Mouse (Mus musculus) midbrain, embryonic 12.5 days (tissue): ENCODE measurements around the gene Ryr2. TPM values are rescaled to one million over a fixed set of nuclear protein-coding genes. Genes with fewer than 3 reads are reported as not detected.

Experiments
- ATAC-seq: fragments of 200-750 bp; cut with Nextera tagmentation; 2 replicates; pipeline ENCODE4 v1.8.0; 2017; ENCODE audit warnings: low read depth, moderate TSS enrichment, moderate library complexity; ENCODE audit not compliant: low FRiP score
- H3K27ac ChIP-seq: fragments of 300-500 bp; sonication (generic); replicated peaks from 2 replicates; pipeline ENCODE4 v1.5.1; 2016; ENCODE audit warnings: mild to moderate bottlenecking
- H3K27me3 ChIP-seq: fragments of 300-500 bp; sonication (generic); 2 replicates; pipeline ENCODE4 v1.6.1; 2016; ENCODE audit warnings: mild to moderate bottlenecking
- H3K36me3 ChIP-seq: fragments of 300-500 bp; sonication (generic); 2 replicates; pipeline ENCODE4 v1.6.1; 2016
- H3K4me1 ChIP-seq: fragments of 300-500 bp; sonication (generic); 2 replicates; pipeline ENCODE4 v1.6.1; 2016
- H3K4me2 ChIP-seq: fragments of 300-500 bp; sonication (generic); replicated peaks from 2 replicates; pipeline ENCODE4 v1.6.1; 2016; ENCODE audit warnings: mild to moderate bottlenecking, moderate library complexity
- H3K4me3 ChIP-seq: fragments of 300-500 bp; sonication (generic); 2 replicates; pipeline ENCODE4 v1.5.1; 2016; ENCODE audit warnings: mild to moderate bottlenecking
- H3K9ac ChIP-seq: fragments of 300-500 bp; sonication (generic); replicated peaks from 2 replicates; pipeline ENCODE4 v1.6.1; 2016; ENCODE audit warnings: mild to moderate bottlenecking, moderate library complexity
- H3K9me3 ChIP-seq: fragments of 300-500 bp; sonication (generic); 2 replicates; pipeline ENCODE4 v1.6.1; 2016; ENCODE audit warnings: mild to moderate bottlenecking
- WGBS: fragments of 180-500 bp; shearing (Covaris S2); methylation state at CpG from one replicate; pipeline ENCODE4 v1.1.7; 2016; 5-methylcytosine and 5-hydroxymethylcytosine counted together
- polyA plus RNA-seq: library from polyadenylated mRNA; unstranded; fragments of >200 nt; fragmentation: Nextera tagmentation; extraction: Ambion mirVana; gene quantifications from 2 replicates; pipeline ENCODE4 v1.2.1, GENCODE M21; 2016

The Ryr2 gene
- polyA plus RNA-seq, 1 experiment from 2014 or later = 0.70 TPM

GRCm38 (mm10) chr13:11772173-11772572 lies 334.6 kb downstream of the Ryr2 start:
- no peak overlapping the region for H3K4me2 ChIP-seq
- 90% methylated on average over 8 of the region's 8 CpGs for WGBS
- no peaks in the 10 kb centered on the region for H3K36me3 ChIP-seq
- no peak overlapping the region for H3K4me3 ChIP-seq
- no peaks in the 10 kb centered on the region for H3K27me3 ChIP-seq
- no peaks in the 10 kb centered on the region for H3K4me1 ChIP-seq
- no peak for ATAC-seq
- no peaks in the 10 kb centered on the region for H3K9me3 ChIP-seq
- H3K27ac ChIP-seq = no peak overlapping the region
- no peak overlapping the region for H3K9ac ChIP-seq

- H3K9me3 ChIP-seq = no peaks in the 10 kb centered on the region
- no peak overlapping the region for H3K9ac ChIP-seq
- H3K27me3 ChIP-seq = no peaks in the 10 kb centered on the region
- no peak overlapping the region for H3K27ac ChIP-seq
- no peak overlapping the region for H3K4me3 ChIP-seq
- H3K4me1 ChIP-seq = no peaks in the 10 kb centered on the region
- no peak overlapping the region for H3K4me2 ChIP-seq
- no peak for ATAC-seq
- H3K36me3 ChIP-seq = no peaks in the 10 kb centered on the region
- WGBS = 61% methylated on average over 2 of the region's 2 CpGs
These were observed 339.8 kb downstream of the Ryr2 start for GRCm38 (mm10) chr13:11766899-11767298.

- Histone ChIP-seq H3K27ac (no peak overlapping the region), H3K4me3 (no peak overlapping the region), H3K36me3 (no peaks in the 10 kb centered on the region), H3K9ac (no peak overlapping the region), H3K4me2 (no peak overlapping the region), H3K4me1 (no peaks in the 10 kb centered on the region), H3K9me3 (no peaks in the 10 kb centered on the region), H3K27me3 (no peaks in the 10 kb centered on the region)
- 78% methylated on average over 4 of the region's 4 CpGs for WGBS
- no peak for ATAC-seq
These were observed 342.8 kb downstream of the Ryr2 start for GRCm38 (mm10) chr13:11763925-11764324.

- H3K4me1 ChIP-seq = no peaks in the 10 kb centered on the region
- no peak; the same call in 1 of the 2 replicates for ATAC-seq
- H3K27ac ChIP-seq = no peak overlapping the region
- no peaks in the 10 kb centered on the region for H3K36me3 ChIP-seq
- no peak overlapping the region for H3K4me2 ChIP-seq
- H3K4me3 ChIP-seq = no peak overlapping the region
- no peaks in the 10 kb centered on the region for H3K9me3 ChIP-seq
- no peaks in the 10 kb centered on the region for H3K27me3 ChIP-seq
- 87% methylated on average over 3 of the region's 3 CpGs for WGBS
- no peak overlapping the region for H3K9ac ChIP-seq
These were observed 343.6 kb downstream of the Ryr2 start for GRCm38 (mm10) chr13:11763104-11763503.

GRCm38 (mm10) chr13:11757894-11758293 lies 348.9 kb downstream of the Ryr2 start:
- H3K9me3 ChIP-seq = no peaks in the 10 kb centered on the region
- no peak for ATAC-seq
- 0 out of 2 replicates have a peak, but pooled peaks cover 6% of the 10 kb centered on the region for H3K4me1 ChIP-seq
- H3K4me2 ChIP-seq = no peak overlapping the region
- H3K4me3 ChIP-seq = no peak overlapping the region
- WGBS = 52% methylated on average over 7 of the region's 7 CpGs
- H3K27ac ChIP-seq = no peak overlapping the region
- H3K9ac ChIP-seq = no peak overlapping the region
- H3K36me3 ChIP-seq = no peaks in the 10 kb centered on the region
- no peaks in the 10 kb centered on the region for H3K27me3 ChIP-seq

- no peak overlapping the region for H3K4me3 ChIP-seq
- no peak overlapping the region for H3K9ac ChIP-seq
- no peaks in the 10 kb centered on the region for H3K36me3 ChIP-seq
- WGBS = 92% methylated on average over 9 of the region's 9 CpGs
- H3K4me2 ChIP-seq = no peak overlapping the region
- H3K9me3 ChIP-seq = no peaks in the 10 kb centered on the region
- H3K27me3 ChIP-seq = no peaks in the 10 kb centered on the region
- ATAC-seq = no peak
- no peak overlapping the region for H3K27ac ChIP-seq
- H3K4me1 ChIP-seq = no peaks in the 10 kb centered on the region
These were observed 361.3 kb downstream of the Ryr2 start for GRCm38 (mm10) chr13:11745479-11745878.

GRCm38 (mm10) chr13:11738211-11738610 lies 368.5 kb downstream of the Ryr2 start:
- Histone ChIP-seq H3K27me3 (no peaks in the 10 kb centered on the region), H3K36me3 (no peaks in the 10 kb centered on the region), H3K4me1 (no peaks in the 10 kb centered on the region), H3K9me3 (no peaks in the 10 kb centered on the region), H3K27ac (no peak overlapping the region), H3K4me3 (no peak overlapping the region), H3K9ac (no peak overlapping the region), H3K4me2 (no peak overlapping the region)
- 90% methylated on average over 12 of the region's 12 CpGs for WGBS
- no peak for ATAC-seq

GRCm38 (mm10) chr13:11716216-11716615 lies 390.5 kb downstream of the Ryr2 start:
- H3K4me3 ChIP-seq = no peak overlapping the region
- H3K9ac ChIP-seq = no peak overlapping the region
- H3K4me2 ChIP-seq = no peak overlapping the region
- H3K4me1 ChIP-seq = no peaks in the 10 kb centered on the region
- no peak for ATAC-seq
- no peaks in the 10 kb centered on the region for H3K9me3 ChIP-seq
- no peaks in the 10 kb centered on the region for H3K27me3 ChIP-seq
- H3K36me3 ChIP-seq = no peaks in the 10 kb centered on the region
- no peak overlapping the region for H3K27ac ChIP-seq
- 98% methylated on average over 4 of the region's 4 CpGs for WGBS

- Histone ChIP-seq H3K36me3 (no peaks in the 10 kb centered on the region), H3K4me2 (no peak overlapping the region), H3K4me1 (no peaks in the 10 kb centered on the region), H3K27ac (no peak overlapping the region), H3K9ac (no peak overlapping the region), H3K4me3 (no peak overlapping the region), H3K9me3 (no peaks in the 10 kb centered on the region), H3K27me3 (no peaks in the 10 kb centered on the region)
- WGBS = 94% methylated on average over 7 of the region's 7 CpGs
- ATAC-seq = no peak
These were observed 396.9 kb downstream of the Ryr2 start for GRCm38 (mm10) chr13:11709708-11710471.

- no peaks in the 10 kb centered on the region for H3K9me3 ChIP-seq
- H3K4me3 ChIP-seq = no peak overlapping the region
- no peak overlapping the region for H3K4me2 ChIP-seq
- H3K4me1 ChIP-seq = no peaks in the 10 kb centered on the region
- H3K27me3 ChIP-seq = no peaks in the 10 kb centered on the region
- H3K36me3 ChIP-seq = no peaks in the 10 kb centered on the region
- WGBS = 95% methylated on average over 3 of the region's 3 CpGs
- no peak overlapping the region for H3K27ac ChIP-seq
- H3K9ac ChIP-seq = no peak overlapping the region
- no peak for ATAC-seq
These were observed 405.0 kb downstream of the Ryr2 start for GRCm38 (mm10) chr13:11701721-11702120.

- Histone ChIP-seq H3K36me3 (no peaks in the 10 kb centered on the region), H3K9ac (no peak overlapping the region), H3K27me3 (no peaks in the 10 kb centered on the region), H3K27ac (no peak overlapping the region), H3K4me3 (no peak overlapping the region), H3K4me2 (no peak overlapping the region), H3K9me3 (no peaks in the 10 kb centered on the region), H3K4me1 (no peaks in the 10 kb centered on the region)
- no peak for ATAC-seq
- WGBS = 81% methylated on average over 1 of the region's 1 CpGs
These were observed 410.2 kb downstream of the Ryr2 start for GRCm38 (mm10) chr13:11696496-11696895.

- 88% methylated on average over 4 of the region's 4 CpGs for WGBS
- Histone ChIP-seq H3K9ac (no peak overlapping the region), H3K4me2 (no peak overlapping the region), H3K36me3 (no peaks in the 10 kb centered on the region), H3K9me3 (no peaks in the 10 kb centered on the region), H3K27ac (no peak overlapping the region), H3K4me3 (no peak overlapping the region), H3K4me1 (no peaks in the 10 kb centered on the region), H3K27me3 (no peaks in the 10 kb centered on the region)
- ATAC-seq = no peak
These were observed 424.9 kb downstream of the Ryr2 start for GRCm38 (mm10) chr13:11681802-11682201.

GRCm38 (mm10) chr13:11662815-11663214 lies 443.9 kb downstream of the Ryr2 start:
- H3K36me3 ChIP-seq = no peaks in the 10 kb centered on the region
- H3K9me3 ChIP-seq = no peaks in the 10 kb centered on the region
- no peak overlapping the region for H3K27ac ChIP-seq
- no peaks in the 10 kb centered on the region for H3K4me1 ChIP-seq
- no peak overlapping the region for H3K4me3 ChIP-seq
- no peak for ATAC-seq
- no peaks in the 10 kb centered on the region for H3K27me3 ChIP-seq
- H3K9ac ChIP-seq = no peak overlapping the region
- H3K4me2 ChIP-seq = no peak overlapping the region
